Mouse (Mus musculus): ENCODE measurements around the gene Gm10912.

GRCm38 (mm10) chr2:104109528-104109927 is 43.9 kb downstream of the Gm10912 start:
- no peak for TF ChIP-seq CTCF (IDR thresholded peaks at IDR 0.05; ENCODE audit: control insufficient read depth, insufficient read depth, low read length)
- TF ChIP-seq POLR2A (IDR thresholded peaks at IDR 0.05; ENCODE audit: borderline replicate concordance, control insufficient read depth, low read depth, low read length), result no peak

Data from bone marrow, adult 2 months (tissue).